Mouse (Mus musculus) urinary bladder, postnatal 10 days (tissue): ENCODE data around the gene Gm28230.

Source experiments
- DNase-seq: peaks from one replicate; pipeline ENCODE4 v3.0.0; 2022; ENCODE audit warnings: low spot score

Gene Gm28230

GRCm38 (mm10) chr2:74691022-74691951, 35.2 kb upstream of the Gm28230 start, which contains the start of gene Hoxd10:
Hoxd10 (plus strand) TSS chr2:74691924.
- peak; percentile 37 for DNase-seq

- DNase-seq = no peak
Observed at GRCm38 (mm10) chr2:74691995-74692807, 34.3 kb upstream of the Gm28230 start.

- DNase-seq = no peak
Observed at GRCm38 (mm10) chr2:74692808-74693431, 33.6 kb upstream of the Gm28230 start.

- no peak for DNase-seq
Observed at GRCm38 (mm10) chr2:74693432-74693827, 33.1 kb upstream of the Gm28230 start.

GRCm38 (mm10) chr2:74694066-74694465, 32.5 kb upstream of the Gm28230 start:
- DNase-seq = no peak

- no peak for DNase-seq
Observed at GRCm38 (mm10) chr2:74695383-74695782, 31.1 kb upstream of the Gm28230 start.

GRCm38 (mm10) chr2:74695813-74696430, 30.6 kb upstream of the Gm28230 start:
- DNase-seq = no peak

- no peak for DNase-seq
Observed at GRCm38 (mm10) chr2:74696442-74697335, 29.8 kb upstream of the Gm28230 start.

GRCm38 (mm10) chr2:74697567-74698121, 28.9 kb upstream of the Gm28230 start, which contains the start of gene Hoxd9:
Hoxd9 (plus strand) TSS chr2:74697727.
- no peak for DNase-seq

GRCm38 (mm10) chr2:74698201-74699052, 28.1 kb upstream of the Gm28230 start:
- no peak for DNase-seq

GRCm38 (mm10) chr2:74699053-74699430, 27.5 kb upstream of the Gm28230 start:
- DNase-seq = no peak

- DNase-seq = no peak
Observed at GRCm38 (mm10) chr2:74699664-74700545, 26.6 kb upstream of the Gm28230 start.

GRCm38 (mm10) chr2:74700546-74701112, 25.9 kb upstream of the Gm28230 start:
- no peak for DNase-seq

GRCm38 (mm10) chr2:74701949-74702819, 24.3 kb upstream of the Gm28230 start:
- DNase-seq = no peak

- no peak for DNase-seq
Observed at GRCm38 (mm10) chr2:74702820-74703219, 23.7 kb upstream of the Gm28230 start.

GRCm38 (mm10) chr2:74703317-74703716, 23.2 kb upstream of the Gm28230 start:
- no peak for DNase-seq

- no peak for DNase-seq
Observed at GRCm38 (mm10) chr2:74703720-74704392, 22.7 kb upstream of the Gm28230 start.
